Mouse (Mus musculus): ENCODE measurements around the gene Dazap1.
"Not testable (repeated sequence)": the region's sequence is repeated elsewhere in the genome, so short reads cannot be mapped to it uniquely, and the experiment has no call there.

Gene Dazap1

DNA sequence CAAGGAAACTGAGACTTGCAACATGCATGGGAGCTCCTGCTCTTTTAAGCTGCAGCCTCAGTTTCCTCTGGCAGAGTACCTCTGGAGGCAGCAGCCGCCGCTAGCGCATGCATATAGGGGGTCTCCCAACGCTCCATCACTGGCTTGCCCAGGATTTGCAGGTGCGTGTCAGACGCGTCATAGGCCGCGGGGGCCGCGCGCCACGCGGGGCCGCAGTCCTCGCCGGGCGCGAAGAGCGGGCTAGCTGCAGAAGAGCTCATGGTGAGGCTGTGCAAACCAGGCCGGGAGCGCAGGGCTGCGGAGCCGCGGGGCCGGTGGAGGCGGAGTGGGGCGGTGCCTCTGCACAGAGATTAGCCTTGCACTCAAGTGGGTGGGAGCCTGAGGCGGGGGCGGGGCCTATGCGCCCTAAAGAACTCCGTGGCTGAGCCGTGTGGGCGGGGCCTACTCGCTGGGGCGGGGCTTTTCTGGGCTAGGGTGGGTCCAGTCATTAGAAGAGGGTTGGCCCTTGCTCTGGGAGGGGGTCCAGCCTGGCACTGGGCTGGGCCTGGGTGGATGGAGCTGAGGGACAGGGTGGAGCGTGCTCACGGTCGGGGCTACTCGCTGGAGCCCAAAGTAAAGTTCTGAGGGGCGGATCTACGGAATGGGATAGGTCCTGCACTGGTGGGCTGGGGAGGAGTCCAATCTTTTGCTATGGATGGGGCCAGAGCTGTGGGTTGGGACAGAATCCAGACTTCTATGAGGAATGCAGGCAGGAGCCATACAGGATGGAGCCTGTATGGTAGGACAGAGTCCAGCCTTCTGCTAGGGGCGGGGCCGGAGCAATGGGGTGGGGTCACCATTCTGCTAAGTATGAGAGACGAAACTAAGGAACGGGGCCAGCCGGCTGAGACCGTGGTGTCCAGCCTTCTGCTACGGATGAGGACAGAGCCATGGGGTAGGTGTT lies at the start of gene Dazap1, which contains the start of gene Gamt:
TSS of gene Dazap1 (plus strand) at position 845 of the 943 bp plus-strand sequence.
TSS of gene Gamt (minus strand) at position 371 of the 943 bp plus-strand sequence.
- DNase-seq, result peak; percentile 82 to 86

DNA sequence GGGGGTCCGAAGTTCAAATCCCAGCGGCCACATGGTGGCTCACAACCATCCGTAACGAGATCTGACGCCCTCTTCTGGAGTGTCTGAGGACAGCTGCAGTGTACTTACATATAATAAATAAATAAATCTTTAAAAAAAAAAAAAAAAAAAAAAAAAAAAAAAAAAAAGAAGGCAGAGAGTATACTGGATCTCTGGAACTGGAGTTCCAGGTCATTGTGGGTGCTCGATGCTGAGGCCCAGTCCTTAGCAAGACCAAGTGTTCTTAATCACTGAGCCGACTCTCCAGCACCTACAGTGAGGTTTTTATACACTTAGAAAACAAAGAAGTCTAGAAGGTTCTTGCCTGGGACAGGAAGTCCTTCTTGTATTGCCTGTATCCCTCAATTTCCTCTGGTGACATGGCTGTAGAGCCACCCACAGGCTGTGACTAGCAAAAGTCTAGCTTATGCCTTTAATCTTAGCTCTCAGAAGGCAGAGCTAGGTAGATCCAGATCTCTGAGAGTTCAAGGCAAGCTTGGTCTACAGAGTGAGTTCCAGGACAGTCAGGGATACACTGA lies 49.7 kb upstream of the Dazap1 start:
- not testable (repeated sequence) for DNase-seq

DNA sequence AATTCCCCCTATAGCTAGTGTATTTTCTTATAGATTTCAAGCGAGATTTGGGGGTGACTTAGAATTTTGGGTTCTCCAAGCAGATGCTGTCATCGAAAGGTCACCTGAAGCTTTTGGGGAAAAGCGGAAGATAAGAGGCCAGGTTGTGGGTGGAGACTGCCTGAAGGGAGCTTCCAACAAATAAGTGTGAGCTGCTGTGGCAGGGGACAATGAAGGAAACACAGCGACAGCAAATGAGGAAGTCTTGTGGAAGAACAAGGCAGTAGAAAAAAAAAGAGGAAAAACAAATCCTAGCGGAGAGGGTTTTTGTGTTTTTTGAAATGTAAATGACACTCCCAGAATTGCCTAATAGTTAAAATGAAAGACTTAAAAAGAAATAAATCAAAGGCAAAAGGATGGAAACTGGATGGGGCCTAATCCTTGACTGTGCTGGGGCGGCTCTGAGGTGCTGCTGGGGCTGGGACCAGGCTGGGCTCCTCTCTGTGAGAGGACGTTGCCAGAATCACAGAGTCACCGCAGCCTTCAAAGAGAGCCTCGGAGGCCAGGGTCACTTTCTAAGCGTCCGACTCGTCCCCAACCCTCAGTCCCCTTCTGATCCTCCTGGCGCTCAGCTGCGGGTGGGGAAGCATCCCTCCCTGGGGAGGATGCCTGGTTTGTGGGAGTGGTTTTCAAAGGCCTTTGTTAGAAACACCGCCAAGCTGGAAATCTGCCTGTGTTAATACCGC lies 46.1 kb upstream of the Dazap1 start:
- DNase-seq, result no peak

DNA sequence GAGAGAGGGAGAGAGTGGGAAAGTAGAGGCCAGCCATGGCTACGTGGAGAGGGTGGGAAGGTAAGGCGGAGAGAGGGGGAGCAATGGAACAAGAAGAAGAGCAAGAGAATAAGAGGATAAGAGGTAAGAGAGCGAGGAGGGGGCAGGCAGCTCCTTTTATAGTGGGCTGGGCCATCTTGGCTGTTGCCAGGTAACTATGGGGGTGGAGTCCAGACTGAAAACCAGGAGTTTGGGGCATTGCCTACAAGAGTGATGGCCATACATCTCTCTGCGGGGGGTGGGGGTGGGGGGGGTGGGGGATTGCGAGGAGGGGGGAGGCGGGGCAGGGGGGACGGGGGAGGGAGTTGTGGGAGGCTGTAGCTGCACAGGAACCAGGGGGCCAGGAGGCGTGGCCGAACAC lies 40.6 kb upstream of the Dazap1 start:
- DNase-seq, result no peak

DNA sequence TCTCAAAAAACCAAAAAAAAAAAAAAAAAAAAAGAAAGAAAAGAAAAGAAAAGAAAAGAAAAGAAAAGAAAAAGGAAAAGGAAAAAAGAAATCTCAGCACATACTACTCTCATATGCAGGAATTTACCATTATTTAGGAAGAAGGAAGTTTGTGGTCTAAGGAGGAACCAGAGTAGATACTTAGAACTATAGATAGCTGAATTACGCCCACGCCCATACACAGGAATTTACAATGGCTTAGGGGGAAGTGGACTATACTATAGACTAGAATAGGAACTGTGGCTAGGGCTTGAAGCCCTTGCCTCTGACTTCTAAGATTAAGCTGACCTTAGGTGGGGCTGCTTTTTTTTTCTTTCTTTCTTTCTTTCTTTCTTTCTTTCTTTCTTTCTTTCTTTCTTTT lies 38.1 kb upstream of the Dazap1 start:
- DNase-seq, result not testable (repeated sequence)

DNA sequence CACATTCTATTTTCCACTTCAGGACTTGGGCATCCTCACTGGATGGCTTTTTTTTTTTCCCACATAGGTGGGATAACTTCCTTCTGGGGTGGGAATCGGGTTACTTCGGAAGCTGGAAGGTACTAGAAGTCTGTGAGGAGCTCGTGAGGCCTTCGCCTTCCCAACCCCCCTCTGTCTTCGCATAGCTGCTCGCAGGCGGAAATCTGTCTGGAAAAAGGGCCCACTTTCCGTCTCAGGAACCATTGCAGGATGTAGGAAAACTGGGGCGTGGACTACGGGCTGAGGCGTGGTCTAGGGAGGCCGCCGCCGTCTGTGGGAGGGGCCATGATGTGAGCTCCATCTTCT lies 35.2 kb upstream of the Dazap1 start:
- DNase-seq, result no peak

DNA sequence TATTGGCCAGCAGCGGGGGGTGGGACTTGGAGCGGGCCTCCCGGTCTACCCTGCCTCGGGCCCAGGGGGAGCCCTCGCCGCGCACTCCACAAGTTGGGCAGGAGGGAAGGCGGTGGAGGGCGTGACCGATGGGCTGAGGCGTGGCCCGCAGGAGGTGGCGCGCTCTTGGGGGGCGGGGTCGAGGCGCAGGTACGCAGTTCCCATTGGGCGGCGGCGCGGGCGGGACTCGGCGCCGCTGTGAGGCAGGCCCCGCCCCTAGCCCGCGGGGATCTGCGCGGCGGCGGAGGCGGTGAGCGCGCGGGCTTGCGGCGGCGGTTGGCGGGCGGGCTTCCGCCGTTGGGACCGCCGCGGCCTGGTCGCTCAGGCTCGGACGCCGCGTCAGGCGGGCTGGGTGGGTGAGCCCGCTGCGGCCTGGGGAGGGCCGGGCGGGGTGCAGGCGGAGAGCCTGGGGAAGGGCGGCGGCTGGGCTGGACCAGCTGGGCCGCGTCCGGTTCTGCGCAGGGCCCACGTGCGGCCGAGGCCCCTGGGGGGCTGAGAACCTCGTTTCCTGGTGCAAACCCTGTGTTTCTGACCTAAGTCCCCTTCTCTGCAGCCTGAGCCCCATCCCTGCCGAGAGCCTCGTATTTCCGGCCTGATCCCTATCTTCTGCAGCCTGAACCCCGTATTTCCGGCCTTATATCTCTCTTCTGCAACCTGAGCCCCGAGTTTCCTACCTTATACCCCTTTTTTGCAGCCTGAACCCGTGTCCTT lies 34.7 kb upstream of the Dazap1 start, which contains the start of gene Mum1:
TSS of gene Mum1 (plus strand) at position 19 of the 750 bp plus-strand sequence.
- DNase-seq, result peak; percentile 98

DNA sequence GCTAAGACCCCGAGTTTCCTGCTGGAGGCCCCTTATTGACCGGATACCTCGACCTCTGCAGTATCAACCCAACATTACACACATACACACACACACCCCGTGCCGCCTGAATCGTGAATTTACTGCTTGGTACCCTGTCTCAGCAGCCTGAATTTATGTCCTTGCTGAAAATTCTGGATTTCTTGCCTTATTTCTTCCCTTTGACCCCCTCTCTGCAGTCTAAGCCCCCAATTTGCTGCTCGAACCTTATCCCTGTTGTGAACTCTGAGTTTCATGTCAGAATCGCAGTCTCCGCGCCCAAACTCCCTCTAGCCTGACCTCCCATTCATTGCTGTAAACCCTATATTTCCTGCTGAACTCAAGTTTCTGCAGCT lies 34.1 kb upstream of the Dazap1 start:
- no peak for DNase-seq

DNA sequence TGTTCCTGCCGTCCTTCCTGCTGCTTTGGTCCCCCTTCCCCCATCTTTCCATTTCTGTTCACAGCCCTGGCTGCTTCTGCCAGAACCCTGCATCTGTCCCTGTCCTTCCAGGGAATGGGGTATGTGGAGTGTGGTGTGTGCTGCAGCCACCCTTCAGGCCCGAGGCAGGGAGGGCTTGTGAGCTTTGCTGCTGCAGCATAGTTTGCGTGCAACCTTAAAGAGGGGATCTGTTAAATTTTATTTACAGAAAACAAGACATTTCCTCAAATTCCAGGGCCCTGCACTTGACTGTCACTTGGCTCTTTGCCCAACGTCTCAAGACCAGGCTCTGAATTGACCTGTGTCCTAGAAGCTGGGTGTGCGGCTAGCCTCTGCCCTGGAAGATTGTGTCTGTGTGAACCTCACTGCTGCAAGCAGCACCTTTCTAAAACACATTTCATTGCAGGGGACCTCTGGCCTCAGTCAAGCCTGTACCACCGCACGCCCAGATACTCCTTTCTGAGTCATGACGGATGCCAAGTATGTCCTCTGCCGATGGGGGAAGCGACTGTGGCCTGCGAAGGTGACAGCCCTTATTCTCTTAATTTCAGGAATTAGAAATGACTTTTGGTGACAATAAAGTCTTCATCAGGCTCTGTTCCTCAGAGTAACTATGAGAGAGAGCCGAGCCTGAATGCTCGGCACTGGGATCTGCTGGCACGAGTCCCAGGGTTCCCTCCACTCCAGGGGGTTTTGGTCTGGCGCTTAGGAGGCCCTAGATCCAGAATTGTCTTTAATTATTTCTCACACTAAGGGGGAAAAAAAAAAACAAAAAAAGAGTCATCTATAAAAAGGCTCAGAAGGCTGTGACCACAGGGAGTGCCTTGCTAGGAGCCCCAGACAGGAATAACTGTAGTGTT lies 33.2 kb upstream of the Dazap1 start:
- no peak for DNase-seq

DNA sequence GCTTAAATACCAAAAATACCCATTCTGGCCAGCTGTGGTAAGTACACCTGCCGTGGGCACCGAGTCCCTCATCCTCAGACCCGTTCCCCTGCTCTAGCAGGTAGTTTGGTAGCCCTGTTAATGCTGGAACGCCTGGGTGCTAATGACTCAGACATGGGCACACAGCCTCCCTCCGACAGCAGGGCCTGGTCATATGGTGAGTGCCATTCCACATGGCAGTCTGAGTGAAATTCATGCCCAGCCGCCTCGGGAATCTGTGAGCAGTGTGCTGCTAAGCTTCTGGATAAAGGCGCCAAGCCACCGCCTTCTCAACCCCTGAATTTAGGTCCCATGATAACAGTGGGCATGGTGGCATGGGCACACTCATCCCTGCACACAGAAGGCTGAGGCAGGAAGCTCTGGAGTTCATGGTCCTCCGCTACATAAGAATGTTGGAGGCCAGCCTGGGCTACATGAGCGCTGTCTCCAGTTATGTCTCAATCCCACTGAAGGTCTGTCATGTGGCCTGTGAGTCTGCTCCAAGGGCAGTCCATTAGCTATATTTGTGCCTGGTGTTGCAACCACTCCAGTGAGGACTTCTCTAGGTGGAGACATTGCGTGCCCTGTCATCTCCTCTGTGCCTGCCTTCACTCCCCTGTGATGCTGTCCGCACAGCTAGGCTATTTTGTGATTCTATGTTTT lies 25.0 kb upstream of the Dazap1 start:
- DNase-seq, result no peak

DNA sequence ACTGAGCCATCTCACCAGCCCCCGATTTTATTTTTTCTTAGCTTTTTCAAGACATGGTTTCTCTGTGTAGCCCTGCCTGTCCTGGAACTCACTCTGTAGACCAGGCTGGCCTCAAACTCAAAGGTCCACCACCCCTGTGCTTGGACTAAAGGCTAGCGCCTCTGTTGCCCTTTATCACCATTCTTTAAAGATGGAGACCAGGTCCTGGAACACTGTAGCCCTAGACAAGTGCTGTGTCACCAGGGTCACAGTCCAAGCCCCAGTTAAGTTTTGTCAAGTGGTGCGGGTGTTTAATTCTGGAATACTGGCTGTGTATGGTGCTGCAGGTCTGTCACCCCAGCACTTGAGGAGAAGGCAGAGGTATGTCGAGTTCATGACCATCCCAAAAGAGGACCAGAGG lies 24.3 kb upstream of the Dazap1 start:
- DNase-seq, result no peak

DNA sequence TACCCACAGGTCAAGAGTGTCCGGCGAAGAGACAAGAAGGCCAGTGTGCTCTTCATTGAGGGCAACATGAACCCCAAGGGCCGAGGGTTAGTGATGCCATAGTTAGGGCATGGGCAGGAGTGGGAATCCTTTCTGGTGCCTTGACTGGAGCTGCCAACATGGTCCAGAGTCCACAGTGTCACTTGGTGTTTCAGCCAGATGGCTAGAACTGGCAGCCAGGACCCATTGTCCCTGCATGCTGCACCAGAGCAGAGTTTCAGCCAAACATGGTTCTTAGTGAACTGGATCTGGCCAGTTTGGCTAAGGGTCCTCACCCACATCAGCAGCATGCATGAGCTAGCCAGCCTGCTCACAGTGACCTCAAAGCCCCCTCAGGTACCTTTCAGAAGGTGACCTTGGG lies 23.0 kb upstream of the Dazap1 start:
- no peak for DNase-seq

DNA sequence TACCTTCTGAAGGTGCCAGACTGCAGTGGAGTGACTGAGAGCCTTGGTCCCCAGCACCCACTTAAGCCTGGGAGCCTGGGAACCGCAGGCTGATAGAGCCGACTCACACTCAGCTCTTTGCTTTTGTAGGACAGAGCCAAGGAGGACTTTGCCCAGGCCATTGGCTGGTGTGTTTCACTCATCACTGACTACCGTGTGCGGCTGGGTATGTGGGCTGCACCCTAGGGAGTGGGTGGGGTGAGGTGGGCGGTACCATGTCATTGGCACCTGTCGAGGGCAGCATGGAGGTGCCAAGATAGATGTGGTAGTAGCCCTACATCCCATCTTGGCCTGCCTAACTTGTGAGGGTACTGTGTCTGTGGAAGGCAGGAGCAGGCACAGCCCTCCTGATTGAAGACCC lies 21.5 kb upstream of the Dazap1 start:
- DNase-seq, result no peak

DNA sequence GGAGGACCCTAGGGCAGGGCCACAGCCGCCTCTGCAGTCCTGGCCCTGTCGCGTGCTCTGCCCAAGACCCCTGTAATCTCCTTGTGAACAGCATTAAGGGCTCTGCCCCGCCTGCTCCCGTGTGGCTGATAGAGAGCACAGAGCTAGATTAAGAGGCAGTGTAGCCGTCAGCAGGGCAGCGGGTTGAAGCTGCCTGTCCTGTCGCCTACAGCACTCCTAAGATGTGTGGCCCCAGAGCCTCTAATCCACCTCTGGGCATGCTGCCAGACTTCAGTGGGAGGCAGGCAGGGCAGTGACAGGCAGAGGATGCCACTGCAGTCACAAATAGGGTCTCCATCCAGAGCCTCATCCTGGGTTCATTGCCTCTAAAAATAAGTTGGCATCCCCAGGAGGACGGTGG lies 19.2 kb upstream of the Dazap1 start:
- DNase-seq, result no peak

DNA sequence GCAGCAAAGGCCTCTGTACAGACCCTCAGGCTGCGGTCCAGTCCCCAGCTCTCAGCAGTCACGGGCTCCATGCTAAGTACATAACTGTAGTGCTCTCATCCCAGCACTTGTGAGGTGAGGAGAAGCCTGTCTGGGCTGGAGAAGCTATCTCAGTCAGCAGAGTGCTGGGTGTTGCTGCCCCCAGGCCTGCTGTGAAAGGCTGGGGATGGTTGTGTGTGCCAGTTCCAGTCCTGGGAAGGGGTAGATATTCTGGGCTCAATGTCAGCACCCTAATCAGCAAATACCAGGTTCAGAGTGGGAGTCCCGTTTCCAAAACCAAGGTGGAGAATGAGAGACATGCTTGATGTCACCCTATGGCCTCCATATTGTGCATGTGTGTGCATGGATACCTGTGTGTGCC lies 18.7 kb upstream of the Dazap1 start:
- DNase-seq, result no peak

DNA sequence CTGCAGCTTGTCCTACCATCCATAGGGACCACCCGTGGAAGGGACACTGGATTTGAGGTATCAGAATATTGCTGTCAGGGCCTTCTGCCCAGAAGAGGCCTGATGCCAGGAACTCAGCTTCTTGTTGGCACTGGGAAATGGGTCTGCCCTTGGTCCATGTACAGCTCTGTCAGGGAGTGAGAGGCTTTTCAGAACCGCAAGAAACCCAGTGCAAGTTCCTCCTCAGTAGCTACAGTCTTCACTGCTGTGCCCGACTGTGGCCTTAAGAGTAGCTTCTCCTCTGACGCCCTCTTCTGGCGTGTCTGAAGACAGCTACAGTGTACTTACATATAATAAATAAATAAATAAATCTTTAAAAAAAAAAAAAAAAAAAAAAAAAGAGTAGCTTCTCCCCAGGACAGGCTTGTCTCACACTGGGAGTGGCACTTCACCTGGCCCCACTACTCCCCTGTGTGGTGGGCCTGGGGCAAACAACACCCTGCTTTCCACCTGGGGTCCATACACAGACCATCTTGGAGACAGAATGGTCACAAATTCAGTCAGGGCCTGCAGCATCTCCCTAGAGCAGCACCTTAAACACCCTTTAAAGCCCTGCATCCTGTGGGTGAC lies 16.4 kb upstream of the Dazap1 start:
- no peak for DNase-seq

DNA sequence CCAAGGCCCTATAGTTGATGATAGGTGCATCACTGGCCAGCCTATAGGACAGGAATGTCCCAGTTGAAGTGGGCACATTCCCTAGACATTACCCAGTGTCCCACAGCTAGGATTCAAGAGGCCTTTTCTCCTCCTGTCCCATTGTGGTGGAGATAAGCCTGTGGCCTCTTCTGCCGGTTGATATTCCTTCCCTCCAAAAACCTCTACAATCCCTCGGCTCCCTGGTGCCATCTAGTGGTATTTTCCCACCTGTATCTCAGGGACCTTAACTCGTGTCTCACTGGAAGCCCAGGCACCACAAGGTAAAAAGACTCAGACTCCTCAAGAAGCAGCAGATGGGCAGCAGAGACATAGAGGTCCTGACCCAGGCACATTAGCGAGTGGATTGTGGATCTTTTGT lies 15.7 kb upstream of the Dazap1 start:
- DNase-seq, result peak; percentile 34 to 51

DNA sequence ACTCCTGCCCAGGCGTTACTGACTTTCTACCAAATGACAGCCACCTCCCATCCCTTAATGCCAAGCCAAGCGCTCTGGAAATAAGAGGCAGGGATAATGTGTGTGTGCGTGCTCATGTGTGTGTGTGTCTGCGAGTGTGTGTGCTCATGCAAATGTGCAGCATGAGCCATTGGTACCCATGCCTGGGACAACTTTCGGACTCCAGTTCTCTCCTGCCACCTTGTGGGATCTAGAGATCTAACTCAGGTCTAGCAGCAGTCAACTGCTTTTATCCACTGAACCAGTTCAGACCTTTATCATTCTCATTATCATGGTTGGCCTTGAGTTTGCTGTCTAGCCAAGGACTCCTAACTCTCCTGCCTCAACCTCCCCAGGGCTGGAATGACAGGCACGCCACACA lies 13.4 kb upstream of the Dazap1 start:
- DNase-seq, result no peak

DNA sequence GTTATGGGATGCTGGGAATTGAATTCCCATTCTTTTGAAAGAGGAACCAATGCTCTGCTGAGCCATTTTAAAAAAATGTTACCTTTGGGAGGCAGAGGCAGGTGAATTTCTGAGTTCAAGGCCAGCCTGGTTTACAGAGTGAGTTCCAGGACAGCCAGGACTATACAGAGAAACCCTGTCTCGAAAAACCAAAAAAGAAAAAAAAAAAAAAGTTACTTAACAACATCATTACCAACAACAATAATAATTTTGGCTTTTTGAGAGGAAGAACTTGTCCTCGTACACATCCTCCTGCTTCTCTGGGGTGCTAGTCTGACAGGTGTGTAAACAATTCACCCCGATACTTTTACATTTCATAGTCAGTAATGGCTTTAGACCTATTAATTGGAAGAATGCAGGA lies 12.8 kb upstream of the Dazap1 start:
- not testable (repeated sequence) for DNase-seq

DNA sequence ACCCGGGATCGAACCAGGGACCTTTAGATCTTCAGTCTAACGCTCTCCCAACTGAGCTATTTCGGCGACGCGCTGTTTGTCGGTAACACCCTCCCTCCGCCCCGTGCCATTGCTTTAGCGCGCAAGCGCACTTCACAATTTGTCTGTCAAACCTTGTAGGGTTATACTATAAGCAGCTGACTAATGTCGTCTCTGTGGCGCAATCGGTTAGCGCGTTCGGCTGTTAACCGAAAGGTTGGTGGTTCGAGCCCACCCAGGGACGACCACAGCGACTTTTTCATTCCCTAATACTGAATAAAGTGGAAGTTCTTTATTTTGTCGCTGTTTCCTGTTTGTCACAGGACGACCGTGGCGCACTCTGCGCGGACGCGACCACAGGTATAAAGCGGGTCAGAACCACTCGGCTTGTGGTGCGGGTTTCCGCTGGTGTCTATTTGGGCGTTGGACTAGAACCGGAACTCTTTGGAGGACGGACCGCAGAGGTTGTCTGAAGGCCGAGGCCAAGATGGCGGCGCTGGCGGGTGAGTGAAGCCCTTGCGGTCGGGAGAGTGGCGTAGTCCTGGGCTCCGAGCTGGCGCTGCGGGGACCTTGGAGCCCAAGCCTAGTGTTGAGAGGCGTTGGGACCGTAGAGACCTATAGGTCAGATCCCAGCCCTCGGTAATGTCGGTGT lies 12.2 kb upstream of the Dazap1 start, which contains the start of gene Ndufs7:
TSS of gene Ndufs7 (plus strand) at position 151 of the 670 bp plus-strand sequence.
- peak; percentile 88 to 94 for DNase-seq

Measured in thymus, adult 18-20 months (tissue).